Mouse (Mus musculus) limb, embryonic 14.5 days (tissue): Measurements from ENCODE around the gene Fcrl1. TPM values are rescaled to one million over a fixed set of nuclear protein-coding genes. Genes with fewer than 3 reads are reported as not detected.
"Not testable (repeated sequence)": the region's sequence is repeated elsewhere in the genome, so short reads cannot be mapped to it uniquely, and the experiment has no call there.

Experiments
- ATAC-seq: fragments of 200-750 bp; cut with Nextera tagmentation; 2 replicates; pipeline ENCODE4 v1.8.0; 2017; ENCODE audit warnings: low read depth, moderate number of reproducible peaks, moderate TSS enrichment; ENCODE audit not compliant: low FRiP score
- DNase-seq: peaks from one replicate; pipeline ENCODE4 v3.0.0-alpha.2; 2015; ENCODE audit warnings: low spot score
- H3K27ac ChIP-seq: fragments of 300-500 bp; sonication (generic); replicated peaks from 2 replicates; pipeline ENCODE4 v1.5.1; 2014; ENCODE audit warnings: low read depth, mild to moderate bottlenecking, low read length, moderate library complexity, mixed read lengths
- H3K27me3 ChIP-seq: fragments of 300-500 bp; sonication (generic); 2 replicates; pipeline ENCODE4 v1.6.1; 2014; ENCODE audit warnings: low read length, mixed read lengths; ENCODE audit not compliant: control insufficient read depth, insufficient read depth
- H3K36me3 ChIP-seq: fragments of 300-500 bp; sonication (generic); 2 replicates; pipeline ENCODE4 v1.6.1; 2014; ENCODE audit warnings: mild to moderate bottlenecking, low read length, moderate library complexity, mixed read lengths; ENCODE audit not compliant: control insufficient read depth, insufficient read depth
- H3K4me1 ChIP-seq: fragments of 300-500 bp; sonication (generic); 2 replicates; pipeline ENCODE4 v1.6.1; 2014; ENCODE audit warnings: antibody characterized with exemption, low read length, mixed read lengths; ENCODE audit not compliant: control insufficient read depth, insufficient read depth
- H3K4me2 ChIP-seq: fragments of 300-500 bp; sonication (generic); replicated peaks from 2 replicates; pipeline ENCODE4 v1.6.1; 2014; ENCODE audit warnings: low read depth, mild to moderate bottlenecking, low read length, moderate library complexity; ENCODE audit not compliant: severe bottlenecking
- H3K4me3 ChIP-seq: fragments of 300-500 bp; sonication (generic); replicated peaks from 2 replicates; pipeline ENCODE4 v1.5.1; 2014; ENCODE audit warnings: low read length
- H3K9ac ChIP-seq: fragments of 300-500 bp; sonication (generic); 2 replicates; pipeline ENCODE4 v1.6.1; 2014; ENCODE audit warnings: mild to moderate bottlenecking, low read depth, low read length, moderate library complexity; ENCODE audit not compliant: severe bottlenecking
- H3K9me3 ChIP-seq: fragments of 300-500 bp; sonication (generic); 2 replicates; pipeline ENCODE4 v1.6.1; 2016; ENCODE audit warnings: low read length; ENCODE audit not compliant: control insufficient read depth
- POLR2A ChIP-seq: fragments of 200-500 bp; IDR thresholded peaks from 2 replicates; pipeline ENCODE4 v1.8.0; 2012; ENCODE audit warnings: inconsistent platforms, mild to moderate bottlenecking, moderate library complexity, borderline replicate concordance; ENCODE audit not compliant: insufficient read depth, insufficient read length; ENCODE audit errors: extremely low read depth
- WGBS: fragments of 180-500 bp; shearing (Covaris S2); extraction: QIAGEN DNeasy Blood & Tissue Kit; methylation state at CpG from one replicate; pipeline ENCODE4 v1.1.7; 2014; 5-methylcytosine and 5-hydroxymethylcytosine counted together
- polyA plus RNA-seq, 2 experiments: library from polyadenylated mRNA; depleted of rRNA in 1 of 2; stranded (reverse) in 1 of 2; unstranded in 1 of 2; fragments of >200 nt; fragmentation: Nextera tagmentation in 1 of 2; extraction: Ambion mirVana in 1 of 2; gene quantifications; 2 replicates each; pipeline versions ENCODE4 v1.2.1 to v1.2.3; 2012 to 2014

The Fcrl1 gene
- polyA plus RNA-seq, 2 experiments, result 0.14 to 0.23 TPM

DNA sequence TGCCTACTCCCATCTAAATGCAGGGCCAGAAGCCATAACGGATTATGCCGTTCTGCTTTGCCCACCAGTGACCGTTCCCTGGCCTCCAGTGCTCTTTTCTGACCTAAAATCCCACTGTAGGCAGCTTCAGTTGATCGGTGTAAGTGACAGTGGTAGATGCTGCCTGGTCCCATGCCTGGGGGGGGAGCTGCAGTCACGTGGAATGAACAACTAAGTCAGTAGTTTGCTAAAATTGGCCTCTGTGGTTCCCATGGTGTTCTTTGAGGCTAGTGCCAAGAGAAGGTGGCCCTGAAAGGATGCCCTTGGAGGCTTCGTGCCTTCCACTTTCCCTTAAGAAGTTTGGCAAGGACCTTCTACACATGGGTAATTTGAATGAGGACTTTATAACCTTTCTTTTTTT is 15.7 kb upstream of the Fcrl1 start:
- ATAC-seq (no peak), DNase-seq (no peak)
- no peak overlapping the region for H3K27ac ChIP-seq
- H3K4me2 ChIP-seq, result no peak overlapping the region
- no peak for TF ChIP-seq POLR2A
- no peak overlapping the region for H3K4me3 ChIP-seq
- no peaks in the 10 kb centered on the region for H3K27me3 ChIP-seq
- WGBS, result 88% methylated on average over 6 of the region's 6 CpGs
- no peaks in the 10 kb centered on the region for H3K4me1 ChIP-seq
- H3K9ac ChIP-seq, result no peak overlapping the region
- H3K9me3 ChIP-seq, result no peaks in the 10 kb centered on the region
- H3K36me3 ChIP-seq, result no peaks in the 10 kb centered on the region

- 93% methylated on average over 14 of the region's 14 CpGs for WGBS
- ATAC-seq, result no peak
- no peak for TF ChIP-seq POLR2A
- Histone ChIP-seq H3K27ac (no peak overlapping the region), H3K4me1 (no peaks in the 10 kb centered on the region), H3K9ac (no peak overlapping the region), H3K27me3 (no peaks in the 10 kb centered on the region), H3K4me3 (no peak overlapping the region), H3K36me3 (no peaks in the 10 kb centered on the region), H3K9me3 (no peaks in the 10 kb centered on the region), H3K4me2 (no peak overlapping the region)
- no peak for DNase-seq
These were observed 10.5 kb upstream of the Fcrl1 start for GRCm38 (mm10) chr3:87365691-87366090.

- Histone ChIP-seq H3K9me3 (no peaks in the 10 kb centered on the region), H3K4me3 (no peak overlapping the region), H3K27me3 (no peaks in the 10 kb centered on the region), H3K4me2 (no peak overlapping the region), H3K4me1 (no peaks in the 10 kb centered on the region), H3K9ac (no peak overlapping the region), H3K36me3 (no peaks in the 10 kb centered on the region), H3K27ac (no peak overlapping the region)
- WGBS, result 79% methylated on average over 10 of the region's 10 CpGs
- DNase-seq, result no peak
- no peak for ATAC-seq
- no peak for TF ChIP-seq POLR2A
These were observed 8.7 kb upstream of the Fcrl1 start for GRCm38 (mm10) chr3:87367511-87367910.

- no peaks in the 10 kb centered on the region for H3K27me3 ChIP-seq
- no peak for TF ChIP-seq POLR2A
- ATAC-seq (no peak), DNase-seq (no peak)
- H3K9me3 ChIP-seq, result no peaks in the 10 kb centered on the region
- no peak overlapping the region for H3K4me2 ChIP-seq
- no peak overlapping the region for H3K4me3 ChIP-seq
- H3K36me3 ChIP-seq, result no peaks in the 10 kb centered on the region
- H3K4me1 ChIP-seq, result 0 out of 2 replicates have a peak, but pooled peaks cover under 1% of the 10 kb centered on the region
- no peak overlapping the region for H3K27ac ChIP-seq
- H3K9ac ChIP-seq, result no peak overlapping the region
- 78% methylated on average over 5 of the region's 5 CpGs for WGBS
These were observed 7.0 kb upstream of the Fcrl1 start for GRCm38 (mm10) chr3:87369181-87369580.

DNA sequence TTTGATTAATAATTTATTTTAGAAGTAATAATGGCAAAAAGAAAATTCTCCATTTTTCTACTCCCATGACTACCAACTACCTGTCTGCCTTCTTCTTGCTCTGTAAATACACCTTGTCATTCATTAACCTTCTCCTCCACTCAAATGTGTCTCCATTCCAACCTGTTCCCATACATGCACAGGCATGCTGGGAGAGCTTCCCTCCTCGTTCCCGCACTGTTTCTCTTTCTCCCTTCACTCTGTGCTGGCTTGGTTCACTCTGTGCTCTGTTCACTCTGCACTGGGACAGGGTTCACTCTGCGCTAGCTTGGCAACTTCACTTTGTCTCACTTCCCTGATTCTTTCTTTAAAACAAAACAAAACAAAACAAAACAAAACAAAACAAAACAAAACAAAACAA is 1.0 kb downstream of the Fcrl1 start:
- no peaks in the 10 kb centered on the region for H3K36me3 ChIP-seq
- DNase-seq (no peak), ATAC-seq (no peak)
- no peaks in the 10 kb centered on the region for H3K27me3 ChIP-seq
- H3K27ac ChIP-seq, result no peak overlapping the region
- no peak overlapping the region for H3K9ac ChIP-seq
- 58% methylated on average over 3 of the region's 3 CpGs for WGBS
- no peak overlapping the region for H3K4me2 ChIP-seq
- no peak for TF ChIP-seq POLR2A
- 0 out of 2 replicates have a peak, but pooled peaks cover 5% of the 10 kb centered on the region for H3K4me1 ChIP-seq
- no peaks in the 10 kb centered on the region for H3K9me3 ChIP-seq
- no peak overlapping the region for H3K4me3 ChIP-seq

- WGBS, result 54% methylated on average over 6 of the region's 6 CpGs
- no peaks in the 10 kb centered on the region for H3K27me3 ChIP-seq
- no peaks in the 10 kb centered on the region for H3K9me3 ChIP-seq
- no peaks in the 10 kb centered on the region for H3K36me3 ChIP-seq
- H3K9ac ChIP-seq, result no peak overlapping the region
- no peak overlapping the region for H3K27ac ChIP-seq
- ATAC-seq (no peak), DNase-seq (no peak)
- TF ChIP-seq POLR2A, result no peak
- H3K4me1 ChIP-seq, result 0 out of 2 replicates have a peak, but pooled peaks cover 5% of the 10 kb centered on the region
- H3K4me3 ChIP-seq, result no peak overlapping the region
- no peak overlapping the region for H3K4me2 ChIP-seq
These were observed 1.5 kb downstream of the Fcrl1 start for GRCm38 (mm10) chr3:87377719-87378118.

DNA sequence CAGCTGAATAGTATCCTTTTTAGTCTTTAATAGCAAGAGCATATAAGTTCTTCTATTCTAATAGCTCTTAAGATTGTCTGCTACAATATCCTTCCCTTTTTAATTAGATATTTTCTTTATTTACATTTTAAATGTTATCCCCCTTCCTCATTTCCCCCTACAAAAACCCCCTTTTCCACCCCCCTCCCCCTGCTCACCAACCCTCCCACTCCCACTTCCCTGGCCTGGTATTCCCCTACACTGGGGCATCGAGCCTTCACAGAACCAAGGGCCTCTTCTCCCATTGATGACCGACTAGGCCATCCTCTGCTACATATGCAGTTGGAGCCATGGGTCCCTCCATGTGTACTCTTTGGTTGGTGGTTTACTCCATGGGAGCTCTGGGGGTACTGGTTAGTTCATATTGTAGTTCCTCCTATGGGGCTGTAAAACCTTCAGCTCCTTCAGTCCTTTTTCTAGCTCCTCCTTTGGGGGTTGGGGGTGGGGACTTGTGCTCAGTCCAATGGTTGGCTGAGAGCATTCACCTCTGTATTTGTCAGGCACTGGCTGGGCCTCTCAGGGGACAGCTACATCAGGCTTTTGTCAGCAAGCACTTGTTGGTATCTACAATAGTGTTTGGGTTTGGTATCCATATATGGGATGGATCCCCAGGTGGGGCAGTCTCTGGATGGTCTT is 3.6 kb downstream of the Fcrl1 start:
- not testable (repeated sequence) for DNase-seq, H3K36me3 ChIP-seq, H3K27me3 ChIP-seq, H3K4me3 ChIP-seq, H3K9me3 ChIP-seq, H3K27ac ChIP-seq, H3K9ac ChIP-seq, H3K4me1 ChIP-seq, ATAC-seq, H3K4me2 ChIP-seq
- 90% methylated on average over 2 of the region's 2 CpGs for WGBS
